Comparison of ENCODE assay signal across 16 mouse cellular contexts in the genomic region with DNA sequence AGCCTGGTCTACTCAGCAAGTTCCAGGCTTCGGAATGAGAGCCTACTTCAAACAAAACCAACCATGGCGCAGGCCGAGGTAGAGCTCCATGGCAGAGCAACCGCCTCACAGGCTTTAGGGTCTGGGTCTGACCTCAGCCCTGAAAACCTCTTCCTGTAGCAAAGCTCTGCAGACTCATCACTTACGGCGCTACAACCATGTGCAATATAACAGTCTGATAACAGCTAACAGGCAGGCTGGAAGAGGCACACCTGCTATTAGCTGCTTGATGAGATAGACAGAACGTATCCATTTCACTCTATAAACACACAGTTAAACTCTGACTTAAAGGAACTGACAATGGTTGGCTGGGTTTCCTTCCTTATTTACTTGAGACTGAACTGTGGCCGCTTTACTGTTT. TPM values are rescaled to one million over a fixed set of nuclear protein-coding genes. Genes with fewer than 3 reads are reported as not detected.
DNase-seq lines count a peak whose midpoint lies in the region; ATAC-seq and TF ChIP-seq lines count a peak whose summit lies in the region.
"Had no signal": no experiment of that assay in that cellular context is flagged by ENCODE, and none has a peak within 500 bp of the region (broad histone marks: within the 10 kb centered on the region; RNA-seq: fewer than 3 reads in every experiment).

No protein-coding gene starts in this region.

- 71% methylated on average over 8 of the region's 8 CpGs for WGBS in liver, embryonic 12.5 days (ENCODE audit: insufficient replicate concordance)
- WGBS in intestine, embryonic 15.5 days, result 75% methylated on average over 8 of the region's 8 CpGs

- peaks cover 16% of the 10 kb centered on the region for H3K4me1 ChIP-seq in liver, embryonic 12.5 days
- peaks cover 9% of the 10 kb centered on the region; the same call in 1 of the 2 replicates for H3K4me1 ChIP-seq in intestine, embryonic 15.5 days (replicated peaks)
- H3K4me1 ChIP-seq: neural tube, embryonic 12.5 days had no signal

- H3K4me3 ChIP-seq in liver, embryonic 12.5 days, result no peak overlapping the region
- H3K4me3 ChIP-seq in intestine, embryonic 15.5 days (replicated peaks), result no peak overlapping the region
- H3K4me3 ChIP-seq in layer of hippocampus, adult 2 months, result no peak overlapping the region
- H3K4me3 ChIP-seq: heart, embryonic 13.5 days; neural tube, embryonic 12.5 days had no signal

- no peak for DNase-seq in liver
- peak; percentile 25 for DNase-seq in naive thymus-derived CD4-positive, alpha-beta T cell, adult 2 months (ENCODE audit: low read depth)
- no peak for DNase-seq in cerebellum, adult 18-20 months
- DNase-seq in layer of hippocampus, adult 2 months (ENCODE audit: low spot score in 2 of 2), result no peak
- DNase-seq in embryo, embryonic 11 days, result no peak
- DNase-seq: adrenal gland, adult 2 months; cerebellum, postnatal 10 days; midbrain, embryonic 14.5 days had no signal

- no peaks in the 10 kb centered on the region for H3K27me3 ChIP-seq in liver, embryonic 12.5 days (replicated peaks)
- no peaks in the 10 kb centered on the region for H3K27me3 ChIP-seq in intestine, embryonic 15.5 days (replicated peaks)
- H3K27me3 ChIP-seq: CH12.LX; heart, embryonic 13.5 days; neural tube, embryonic 12.5 days; Patski had no signal

- H3K36me3 ChIP-seq in liver, embryonic 12.5 days, result peaks cover 100% of the 10 kb centered on the region
- H3K36me3 ChIP-seq in intestine, embryonic 15.5 days, result peaks cover 77% of the 10 kb centered on the region

- no peak overlapping the region for H3K4me2 ChIP-seq in liver, embryonic 12.5 days
- H3K4me2 ChIP-seq in intestine, embryonic 15.5 days (replicated peaks), result no peak overlapping the region
- H3K4me2 ChIP-seq: heart, embryonic 13.5 days; neural tube, embryonic 12.5 days had no signal

- no peaks in the 10 kb centered on the region for H3K9me3 ChIP-seq in liver, embryonic 12.5 days (replicated peaks)
- H3K9me3 ChIP-seq in intestine, embryonic 15.5 days, result no peaks in the 10 kb centered on the region
- H3K9me3 ChIP-seq: heart, embryonic 13.5 days; neural tube, embryonic 12.5 days had no signal

- no peak for TF ChIP-seq CTCF in layer of hippocampus, adult 2 months (conservative IDR thresholded peaks at IDR 0.05)

- no peak overlapping the region for H3K27ac ChIP-seq in liver, embryonic 12.5 days
- peak overlapping the region; percentile 2; the same call in 1 of the 2 replicates for H3K27ac ChIP-seq in intestine, embryonic 15.5 days
- no peak overlapping the region for H3K27ac ChIP-seq in layer of hippocampus, adult 2 months
- H3K27ac ChIP-seq: heart, embryonic 13.5 days; hindbrain, postnatal 0 days; neural tube, embryonic 12.5 days had no signal

- 0 out of 2 replicates have a peak, but pooled peaks have one; percentile 13 for ATAC-seq in liver, embryonic 12.5 days
- peak; percentile 46; the same call in 1 of the 2 replicates for ATAC-seq in intestine, embryonic 15.5 days
- ATAC-seq: hindbrain, postnatal 0 days; Patski had no signal

- no peak overlapping the region for H3K9ac ChIP-seq in liver, embryonic 12.5 days
- H3K9ac ChIP-seq in intestine, embryonic 15.5 days, result no peak overlapping the region
- H3K9ac ChIP-seq: heart, embryonic 13.5 days; neural tube, embryonic 12.5 days had no signal

RNA-seq across cellular contexts. Expression of gene Srp68, which starts 14.6 kb away (rescaled TPM):
- 66.4 and 66.8 TPM in 2 replicates for polyA plus RNA-seq in liver, embryonic 12.5 days (2016; fragmentation: Nextera tagmentation; extraction: Ambion mirVana)
- polyA plus RNA-seq in intestine, embryonic 15.5 days (2015; fragmentation: Nextera tagmentation; extraction: Ambion mirVana), result 95.2 and 96.7 TPM in 2 replicates
- total RNA-seq in layer of hippocampus, adult 2 months (2021), result 10 to 100 TPM; 63.7 to 64.1 TPM

RNA-seq across cellular contexts. Expression of gene Galr2, which starts 21.3 kb away (rescaled TPM):
- not detected in 2 replicates for polyA plus RNA-seq in liver, embryonic 12.5 days (2016; fragmentation: Nextera tagmentation; extraction: Ambion mirVana)
- 0.19 and 0.21 TPM in 2 replicates for polyA plus RNA-seq in intestine, embryonic 15.5 days (2015; fragmentation: Nextera tagmentation; extraction: Ambion mirVana)
- total RNA-seq in layer of hippocampus, adult 2 months (2021), result not detected
- total RNA-seq: hindbrain, postnatal 0 days; liver, adult 2 months had no signal
- polyA plus RNA-seq: heart, embryonic 13.5 days; liver, adult 2 months had no signal

RNA-seq across cellular contexts. Expression of gene Evpl, which starts 21.6 kb away (rescaled TPM):
- 0.30 and 0.31 TPM in 2 replicates for polyA plus RNA-seq in liver, embryonic 12.5 days (2016; fragmentation: Nextera tagmentation; extraction: Ambion mirVana)
- polyA plus RNA-seq in intestine, embryonic 15.5 days (2015; fragmentation: Nextera tagmentation; extraction: Ambion mirVana), result 3.3 and 3.4 TPM in 2 replicates
- total RNA-seq in layer of hippocampus, adult 2 months (2021), result under 1 TPM; 0.67 to 0.93 TPM

RNA-seq across cellular contexts. Expression of gene Exoc7, which starts 47.6 kb away (rescaled TPM):
- 29.7 and 31.8 TPM in 2 replicates for polyA plus RNA-seq in liver, embryonic 12.5 days (2016; fragmentation: Nextera tagmentation; extraction: Ambion mirVana)
- polyA plus RNA-seq in intestine, embryonic 15.5 days (2015; fragmentation: Nextera tagmentation; extraction: Ambion mirVana), result 52.1 and 52.5 TPM in 2 replicates
- total RNA-seq in layer of hippocampus, adult 2 months (2021), result 10 to 100 TPM; 83.2 to 94.8 TPM
